Mouse (Mus musculus): ENCODE results near the gene Dus3l. TPM values are rescaled to one million over a fixed set of nuclear protein-coding genes. Genes with fewer than 3 reads are reported as not detected.
A peak's percentile ranks its signal among the peaks of the same experiment; 100 is the strongest.

The Dus3l gene
- polyA plus RNA-seq, 1 experiment from 2014 or later = 47.6 TPM

DNA sequence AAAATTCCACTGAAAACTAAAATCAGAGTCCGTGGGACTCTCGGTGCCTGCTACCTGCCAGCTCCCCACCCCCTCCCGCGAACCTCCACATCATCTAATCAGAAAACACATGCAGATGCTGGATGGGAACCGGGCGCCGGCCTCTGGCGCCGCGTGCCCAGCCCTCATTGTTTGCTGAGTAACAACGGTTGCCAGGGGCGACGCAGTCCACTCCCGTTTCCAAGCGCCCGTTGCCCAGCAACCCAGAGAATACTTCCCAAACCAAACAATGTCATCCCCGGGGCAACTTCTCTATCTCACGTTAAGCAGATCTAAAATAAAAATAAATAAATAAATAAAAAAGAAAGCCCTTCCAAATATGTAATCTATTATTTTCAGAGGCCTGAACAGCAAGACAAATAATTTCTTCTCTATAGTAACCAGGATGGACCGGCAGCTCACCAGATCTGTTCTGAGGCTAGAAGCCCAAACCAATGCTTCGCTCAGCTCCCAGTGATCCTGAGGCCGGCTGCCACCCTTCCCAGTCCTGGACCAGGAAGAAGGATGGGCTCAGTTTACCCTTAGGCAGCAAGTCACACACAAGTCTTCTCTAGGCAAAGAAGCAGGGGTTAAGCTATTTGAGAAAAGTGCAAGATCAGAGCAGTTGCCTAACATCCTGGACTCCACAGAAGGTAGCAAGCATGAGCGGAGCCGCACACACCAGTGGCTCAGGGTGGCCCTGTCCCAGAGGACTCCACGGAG lies 49.9 kb downstream of the Dus3l start:
- Histone ChIP-seq H3K27me3 (ENCODE audit: insufficient read depth, poor library complexity, severe bottlenecking) (peaks cover 23% of the 10 kb centered on the region), H3K27ac (peak overlapping the region; percentile 86), H3K4me1 (replicated peaks) (peaks cover 86% of the 10 kb centered on the region), H3K9me3 (no peaks in the 10 kb centered on the region), H3K4me3 (peak overlapping the region; percentile 26), H3K36me3 (no peaks in the 10 kb centered on the region)
- peak; percentile 93 for DNase-seq (ENCODE audit: low spot score)
- WGBS = 11% methylated on average over 24 of the region's 24 CpGs

DNA sequence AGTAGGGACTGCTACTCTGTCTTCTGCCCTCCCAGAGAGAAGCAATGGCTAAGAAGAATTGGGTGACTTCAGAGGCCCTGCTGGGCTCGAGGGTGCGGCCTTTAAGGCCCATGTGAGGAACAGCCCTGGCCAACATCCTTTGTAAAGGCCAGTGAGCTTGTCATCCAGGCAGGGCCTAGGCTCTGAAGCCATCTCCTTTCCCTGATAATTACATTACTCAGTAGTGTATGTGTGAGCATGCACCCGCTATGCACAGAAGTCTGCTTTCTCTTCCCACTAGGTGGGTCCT lies 50.4 kb downstream of the Dus3l start:
- no peaks in the 10 kb centered on the region for H3K9me3 ChIP-seq
- H3K27me3 ChIP-seq (ENCODE audit: insufficient read depth, poor library complexity, severe bottlenecking) = peaks cover 21% of the 10 kb centered on the region
- no peak for DNase-seq (ENCODE audit: low spot score)
- H3K4me1 ChIP-seq (replicated peaks) = peaks cover 87% of the 10 kb centered on the region
- peak overlapping the region; percentile 26 for H3K4me3 ChIP-seq
- no peaks in the 10 kb centered on the region for H3K36me3 ChIP-seq
- H3K27ac ChIP-seq = peak overlapping the region; percentile 86
- whole genome bisulfite sequencing = 59% methylated on average over 3 of the region's 3 CpGs

DNA sequence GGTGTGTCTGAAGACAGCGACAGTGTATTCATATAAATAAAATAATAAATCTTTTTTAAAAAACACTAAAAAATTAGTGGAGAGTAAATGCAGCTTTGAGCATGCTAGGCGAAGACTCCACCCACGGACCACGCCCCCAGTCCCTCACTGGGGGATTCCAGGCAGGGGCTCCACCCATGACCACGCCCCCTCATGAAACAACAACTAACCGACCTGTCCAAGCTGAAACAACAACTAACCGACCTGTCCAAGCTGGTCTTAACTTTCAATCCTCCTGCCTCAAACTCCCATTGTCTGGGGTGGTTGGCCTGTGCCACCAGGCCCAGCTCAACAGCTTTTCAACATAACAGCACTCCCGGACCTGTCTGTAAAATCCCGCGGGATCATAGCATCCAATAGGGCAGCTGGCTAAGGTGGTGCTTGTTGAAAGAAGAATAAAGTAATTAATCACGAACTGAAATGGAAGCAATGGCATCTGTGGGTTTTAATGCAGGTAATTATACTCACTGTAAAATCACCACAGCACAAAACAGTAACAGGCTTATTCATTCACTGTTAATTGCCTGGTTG lies 53.6 kb downstream of the Dus3l start:
- H3K4me1 ChIP-seq (replicated peaks) = peaks cover 55% of the 10 kb centered on the region
- DNase-seq (ENCODE audit: low spot score) = no peak
- H3K27ac ChIP-seq = 0 out of 2 replicates have a peak overlapping the region, but pooled peaks have one; percentile 41
- H3K4me3 ChIP-seq = no peak overlapping the region
- WGBS = 36% methylated on average over 11 of the region's 11 CpGs
- H3K9me3 ChIP-seq = no peaks in the 10 kb centered on the region
- H3K27me3 ChIP-seq (ENCODE audit: insufficient read depth, poor library complexity, severe bottlenecking) = peaks cover 6% of the 10 kb centered on the region; the same call in 1 of the 2 replicates
- H3K36me3 ChIP-seq = 0 out of 2 replicates have a peak, but pooled peaks cover 9% of the 10 kb centered on the region

DNA sequence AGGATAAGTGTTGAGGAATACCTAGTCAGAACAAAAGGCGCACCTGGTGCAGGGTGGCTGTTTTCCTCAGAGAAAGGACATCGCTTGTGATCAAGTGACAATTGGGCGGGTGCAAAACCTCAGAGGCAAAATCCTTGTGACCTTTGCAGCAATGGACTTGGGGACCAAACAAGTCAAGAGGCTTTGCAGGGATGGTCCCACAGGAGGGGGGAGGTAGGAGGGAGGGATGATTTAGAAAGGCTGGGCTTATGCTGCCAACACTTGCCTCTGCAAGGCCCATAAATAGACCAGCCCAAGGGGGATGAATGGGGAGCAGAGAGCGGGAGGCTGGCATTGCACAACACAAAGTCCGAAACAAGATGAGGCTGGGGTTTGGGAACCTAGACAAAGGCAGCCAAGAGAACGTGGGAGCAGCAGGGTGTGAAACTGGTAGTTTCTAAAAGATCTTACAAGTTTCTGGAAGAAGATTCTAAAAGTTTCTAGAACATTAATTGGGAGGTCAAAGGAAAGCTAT lies 54.5 kb downstream of the Dus3l start:
- Histone ChIP-seq H3K36me3 (0 out of 2 replicates have a peak, but pooled peaks cover 9% of the 10 kb centered on the region), H3K4me3 (no peak overlapping the region), H3K4me1 (replicated peaks) (peaks cover 46% of the 10 kb centered on the region), H3K27me3 (ENCODE audit: insufficient read depth, poor library complexity, severe bottlenecking) (0 out of 2 replicates have a peak, but pooled peaks cover 5% of the 10 kb centered on the region), H3K9me3 (no peaks in the 10 kb centered on the region), H3K27ac (no peak overlapping the region; the same call in 1 of the 2 replicates)
- 73% methylated on average over 6 of the region's 6 CpGs for WGBS
- DNase-seq (ENCODE audit: low spot score) = no peak

Other genes with a start within 250 kb of the Dus3l start
- 0.30 and 0.92 TPM in 2 replicates for gene Gm20219, start 210.4 kb upstream of the Dus3l start, polyA plus RNA-seq (2016; fragmentation: Nextera tagmentation; extraction: Ambion mirVana)
- 83.6 and 98.7 TPM in 2 replicates for gene Safb2, start 180.2 kb upstream of the Dus3l start, polyA plus RNA-seq (2016; fragmentation: Nextera tagmentation; extraction: Ambion mirVana)
- 119 and 146 TPM in 2 replicates for gene Safb, start 179.9 kb upstream of the Dus3l start, polyA plus RNA-seq (2016; fragmentation: Nextera tagmentation; extraction: Ambion mirVana)
- 197 and 220 TPM in 2 replicates for gene 2410015M20Rik, start 155.0 kb upstream of the Dus3l start, polyA plus RNA-seq (2016; fragmentation: Nextera tagmentation; extraction: Ambion mirVana)
- 1,369 and 1,471 TPM in 2 replicates for gene Rpl36, start 151.3 kb upstream of the Dus3l start, polyA plus RNA-seq (2016; fragmentation: Nextera tagmentation; extraction: Ambion mirVana)
- gene Lonp1, start 137.9 kb upstream of the Dus3l start, polyA plus RNA-seq (2016; fragmentation: Nextera tagmentation; extraction: Ambion mirVana) = 52.9 and 54.6 TPM in 2 replicates
- 0.66 and 0.95 TPM in 2 replicates for gene Catsperd, start 136.6 kb upstream of the Dus3l start, polyA plus RNA-seq (2016; fragmentation: Nextera tagmentation; extraction: Ambion mirVana)
- 130 and 139 TPM in 2 replicates for gene Ranbp3, start 91.5 kb upstream of the Dus3l start, polyA plus RNA-seq (2016; fragmentation: Nextera tagmentation; extraction: Ambion mirVana)
- gene Ndufa11, start 47.0 kb upstream of the Dus3l start, polyA plus RNA-seq (2016; fragmentation: Nextera tagmentation; extraction: Ambion mirVana) = 398 and 446 TPM in 2 replicates
- gene Vmac, start 46.7 kb upstream of the Dus3l start, polyA plus RNA-seq (2016; fragmentation: Nextera tagmentation; extraction: Ambion mirVana) = 12.7 and 18.6 TPM in 2 replicates
- 4.4 and 5.1 TPM in 2 replicates for gene Nrtn, start 7.2 kb upstream of the Dus3l start, polyA plus RNA-seq (2016; fragmentation: Nextera tagmentation; extraction: Ambion mirVana)
- gene Prr22, start 5.5 kb downstream of the Dus3l start, polyA plus RNA-seq (2016; fragmentation: Nextera tagmentation; extraction: Ambion mirVana) = 1.3 TPM in 2 replicates
- gene Rfx2, start 66.3 kb downstream of the Dus3l start, polyA plus RNA-seq (2016; fragmentation: Nextera tagmentation; extraction: Ambion mirVana) = 10.9 and 13.8 TPM in 2 replicates
- not detected in 2 replicates for gene Acsbg2, start 109.7 kb downstream of the Dus3l start, polyA plus RNA-seq (2016; fragmentation: Nextera tagmentation; extraction: Ambion mirVana)
- 0.54 and 0.63 TPM in 2 replicates for gene 1700061G19Rik, start 110.7 kb downstream of the Dus3l start, polyA plus RNA-seq (2016; fragmentation: Nextera tagmentation; extraction: Ambion mirVana)
- 65.4 and 82.4 TPM in 2 replicates for gene Mllt1, start 170.7 kb downstream of the Dus3l start, polyA plus RNA-seq (2016; fragmentation: Nextera tagmentation; extraction: Ambion mirVana)
- gene Acer1, start 217.4 kb downstream of the Dus3l start, polyA plus RNA-seq (2016; fragmentation: Nextera tagmentation; extraction: Ambion mirVana) = not detected in 2 replicates
- 166 and 170 TPM in 2 replicates for gene Clpp, start 225.5 kb downstream of the Dus3l start, polyA plus RNA-seq (2016; fragmentation: Nextera tagmentation; extraction: Ambion mirVana)
- 35.5 TPM in 2 replicates for gene Alkbh7, start 232.6 kb downstream of the Dus3l start, polyA plus RNA-seq (2016; fragmentation: Nextera tagmentation; extraction: Ambion mirVana)
- gene Pspn, start 235.3 kb downstream of the Dus3l start, polyA plus RNA-seq (2016; fragmentation: Nextera tagmentation; extraction: Ambion mirVana) = not detected in 2 replicates
- gene Gtf2f1, start 246.5 kb downstream of the Dus3l start, polyA plus RNA-seq (2016; fragmentation: Nextera tagmentation; extraction: Ambion mirVana) = 71.0 and 78.3 TPM in 2 replicates
- 0.41 and 0.43 TPM in 2 replicates for gene Gm17949, start 246.7 kb downstream of the Dus3l start, polyA plus RNA-seq (2016; fragmentation: Nextera tagmentation; extraction: Ambion mirVana)